Mouse (Mus musculus): Measurements from ENCODE around the gene Bmpr1a. TPM values are rescaled to one million over a fixed set of nuclear protein-coding genes. Genes with fewer than 3 reads are reported as not detected.

Gene Bmpr1a
- polyA plus RNA-seq, 1 experiment from 2014 or later, result 44.9 TPM

- peak; percentile 29 for DNase-seq (ENCODE audit: low spot score)
- Histone ChIP-seq H3K27me3 (ENCODE audit: control insufficient read depth, insufficient read depth, low read length) (no peaks in the 10 kb centered on the region; the same call in 1 of the 2 replicates), H3K9ac (ENCODE audit: low read depth, low read length) (no peak overlapping the region), H3K4me3 (ENCODE audit: low read depth, low read length) (no peak overlapping the region), H3K27ac (ENCODE audit: low read depth, low read length) (no peak overlapping the region), H3K4me2 (replicated peaks; ENCODE audit: low read depth, low read length) (peak overlapping the region; percentile 14; the same call in 1 of the 2 replicates), H3K36me3 (ENCODE audit: control insufficient read depth, insufficient read depth, low read length) (no peaks in the 10 kb centered on the region), H3K9me3 (ENCODE audit: control insufficient read depth, low read length) (no peaks in the 10 kb centered on the region), H3K4me1 (replicated peaks; ENCODE audit: control insufficient read depth, insufficient read depth, low read length) (no peaks in the 10 kb centered on the region)
- ATAC-seq (ENCODE audit: low FRiP score), result peak; percentile 49
- 14% methylated on average over 16 of the region's 17 CpGs for WGBS
Measured at GRCm38 (mm10) chr14:34540685-34541162, 37.6 kb upstream of the Bmpr1a start.

GRCm38 (mm10) chr14:34535883-34536282 lies 32.7 kb upstream of the Bmpr1a start:
- no peaks in the 10 kb centered on the region for H3K27me3 ChIP-seq (ENCODE audit: control insufficient read depth, insufficient read depth, low read length)
- ATAC-seq (ENCODE audit: low FRiP score), result no peak
- H3K36me3 ChIP-seq (ENCODE audit: control insufficient read depth, insufficient read depth, low read length), result no peaks in the 10 kb centered on the region
- no peaks in the 10 kb centered on the region for H3K9me3 ChIP-seq (ENCODE audit: control insufficient read depth, low read length)
- no peak for DNase-seq (ENCODE audit: low spot score)
- H3K27ac ChIP-seq (ENCODE audit: low read depth, low read length), result no peak overlapping the region
- 68% methylated on average over 4 of the region's 4 CpGs for WGBS
- no peaks in the 10 kb centered on the region for H3K4me1 ChIP-seq (replicated peaks; ENCODE audit: control insufficient read depth, insufficient read depth, low read length)
- no peak overlapping the region for H3K4me3 ChIP-seq (ENCODE audit: low read depth, low read length)
- no peak overlapping the region for H3K9ac ChIP-seq (ENCODE audit: low read depth, low read length)
- H3K4me2 ChIP-seq (replicated peaks; ENCODE audit: low read depth, low read length), result no peak overlapping the region

GRCm38 (mm10) chr14:34533537-34533936 lies 30.4 kb upstream of the Bmpr1a start:
- H3K27me3 ChIP-seq (ENCODE audit: control insufficient read depth, insufficient read depth, low read length), result no peaks in the 10 kb centered on the region
- H3K4me3 ChIP-seq (ENCODE audit: low read depth, low read length), result no peak overlapping the region
- no peaks in the 10 kb centered on the region for H3K36me3 ChIP-seq (ENCODE audit: control insufficient read depth, insufficient read depth, low read length)
- H3K9ac ChIP-seq (ENCODE audit: low read depth, low read length), result no peak overlapping the region
- H3K27ac ChIP-seq (ENCODE audit: low read depth, low read length), result no peak overlapping the region
- no peaks in the 10 kb centered on the region for H3K9me3 ChIP-seq (ENCODE audit: control insufficient read depth, low read length)
- no peak for DNase-seq (ENCODE audit: low spot score)
- 85% methylated on average over 5 of the region's 5 CpGs for WGBS
- no peak for ATAC-seq (ENCODE audit: low FRiP score)
- H3K4me1 ChIP-seq (replicated peaks; ENCODE audit: control insufficient read depth, insufficient read depth, low read length), result no peaks in the 10 kb centered on the region
- H3K4me2 ChIP-seq (replicated peaks; ENCODE audit: low read depth, low read length), result no peak overlapping the region

- WGBS, result 79% methylated on average over 6 of the region's 6 CpGs
Measured at GRCm38 (mm10) chr14:34532536-34532935, 29.4 kb upstream of the Bmpr1a start.

GRCm38 (mm10) chr14:34528804-34529203 lies 25.7 kb upstream of the Bmpr1a start:
- H3K27me3 ChIP-seq (ENCODE audit: control insufficient read depth, insufficient read depth, low read length), result 0 out of 2 replicates have a peak, but pooled peaks cover 3% of the 10 kb centered on the region
- 73% methylated on average over 8 of the region's 8 CpGs for WGBS
- H3K9ac ChIP-seq (ENCODE audit: low read depth, low read length), result no peak overlapping the region
- ATAC-seq (ENCODE audit: low FRiP score) (no peak), DNase-seq (ENCODE audit: low spot score) (no peak)
- no peaks in the 10 kb centered on the region for H3K9me3 ChIP-seq (ENCODE audit: control insufficient read depth, low read length)
- H3K36me3 ChIP-seq (ENCODE audit: control insufficient read depth, insufficient read depth, low read length), result no peaks in the 10 kb centered on the region
- no peak overlapping the region for H3K4me3 ChIP-seq (ENCODE audit: low read depth, low read length)
- no peak overlapping the region for H3K27ac ChIP-seq (ENCODE audit: low read depth, low read length)
- H3K4me2 ChIP-seq (replicated peaks; ENCODE audit: low read depth, low read length), result no peak overlapping the region
- H3K4me1 ChIP-seq (replicated peaks; ENCODE audit: control insufficient read depth, insufficient read depth, low read length), result no peaks in the 10 kb centered on the region

More at GRCm38 (mm10) chr14:34532536-34532935, 29.4 kb upstream of the Bmpr1a start:
- Histone ChIP-seq H3K4me2 (replicated peaks; ENCODE audit: low read depth, low read length) (no peak overlapping the region), H3K9ac (ENCODE audit: low read depth, low read length) (no peak overlapping the region), H3K4me1 (replicated peaks; ENCODE audit: control insufficient read depth, insufficient read depth, low read length) (no peaks in the 10 kb centered on the region), H3K27me3 (ENCODE audit: control insufficient read depth, insufficient read depth, low read length) (0 out of 2 replicates have a peak, but pooled peaks cover 3% of the 10 kb centered on the region), H3K27ac (ENCODE audit: low read depth, low read length) (no peak overlapping the region), H3K4me3 (ENCODE audit: low read depth, low read length) (no peak overlapping the region), H3K36me3 (ENCODE audit: control insufficient read depth, insufficient read depth, low read length) (no peaks in the 10 kb centered on the region), H3K9me3 (ENCODE audit: control insufficient read depth, low read length) (no peaks in the 10 kb centered on the region)
- DNase-seq (ENCODE audit: low spot score) (no peak), ATAC-seq (ENCODE audit: low FRiP score) (no peak)

GRCm38 (mm10) chr14:34522701-34523100 lies 19.6 kb upstream of the Bmpr1a start, which contains the start of gene 9230112D13Rik:
9230112D13Rik (minus strand) TSS chr14:34522801.
- no peaks in the 10 kb centered on the region for H3K36me3 ChIP-seq (ENCODE audit: control insufficient read depth, insufficient read depth, low read length)
- no peak within 1 kb of the TSS for H3K4me3 ChIP-seq (ENCODE audit: low read depth, low read length)
- no peak within 1 kb of the TSS for H3K9ac ChIP-seq (ENCODE audit: low read depth, low read length)

GRCm38 (mm10) chr14:34517959-34518544 lies 14.9 kb upstream of the Bmpr1a start:
- 88% methylated on average over 8 of the region's 8 CpGs for whole genome bisulfite sequencing

More at GRCm38 (mm10) chr14:34522701-34523100, 19.6 kb upstream of the Bmpr1a start, which contains the start of gene 9230112D13Rik:
- 93% methylated on average over 8 of the region's 8 CpGs for WGBS
- Histone ChIP-seq H3K9me3 (ENCODE audit: control insufficient read depth, low read length) (no peaks in the 10 kb centered on the region), H3K27ac (ENCODE audit: low read depth, low read length) (no peak within 1 kb of the TSS), H3K4me1 (replicated peaks; ENCODE audit: control insufficient read depth, insufficient read depth, low read length) (no peaks in the 10 kb centered on the region), H3K4me2 (replicated peaks; ENCODE audit: low read depth, low read length) (no peak within 1 kb of the TSS), H3K27me3 (ENCODE audit: control insufficient read depth, insufficient read depth, low read length) (no peaks in the 10 kb centered on the region)
- ATAC-seq (ENCODE audit: low FRiP score) (no peak), DNase-seq (ENCODE audit: low spot score) (no peak)

GRCm38 (mm10) chr14:34516960-34517577 lies 13.9 kb upstream of the Bmpr1a start:
- no peak overlapping the region for H3K4me2 ChIP-seq (replicated peaks; ENCODE audit: low read depth, low read length)
- no peaks in the 10 kb centered on the region for H3K4me1 ChIP-seq (replicated peaks; ENCODE audit: control insufficient read depth, insufficient read depth, low read length)
- no peak overlapping the region for H3K9ac ChIP-seq (ENCODE audit: low read depth, low read length)
- ATAC-seq (ENCODE audit: low FRiP score), result no peak
- WGBS, result 89% methylated on average over 10 of the region's 10 CpGs
- no peak overlapping the region for H3K27ac ChIP-seq (ENCODE audit: low read depth, low read length)
- no peak overlapping the region for H3K4me3 ChIP-seq (ENCODE audit: low read depth, low read length)
- H3K36me3 ChIP-seq (ENCODE audit: control insufficient read depth, insufficient read depth, low read length), result no peaks in the 10 kb centered on the region
- DNase-seq (ENCODE audit: low spot score), result no peak
- no peaks in the 10 kb centered on the region for H3K27me3 ChIP-seq (ENCODE audit: control insufficient read depth, insufficient read depth, low read length)
- no peaks in the 10 kb centered on the region for H3K9me3 ChIP-seq (ENCODE audit: control insufficient read depth, low read length)

More at GRCm38 (mm10) chr14:34517959-34518544, 14.9 kb upstream of the Bmpr1a start:
- DNase-seq (ENCODE audit: low spot score) (no peak), ATAC-seq (ENCODE audit: low FRiP score) (no peak)
- no peak overlapping the region for H3K4me2 ChIP-seq (replicated peaks; ENCODE audit: low read depth, low read length)
- no peak overlapping the region for H3K4me3 ChIP-seq (ENCODE audit: low read depth, low read length)
- H3K27ac ChIP-seq (ENCODE audit: low read depth, low read length), result no peak overlapping the region
- no peaks in the 10 kb centered on the region for H3K9me3 ChIP-seq (ENCODE audit: control insufficient read depth, low read length)
- no peak overlapping the region for H3K9ac ChIP-seq (ENCODE audit: low read depth, low read length)
- no peaks in the 10 kb centered on the region for H3K4me1 ChIP-seq (replicated peaks; ENCODE audit: control insufficient read depth, insufficient read depth, low read length)
- no peaks in the 10 kb centered on the region for H3K36me3 ChIP-seq (ENCODE audit: control insufficient read depth, insufficient read depth, low read length)
- no peaks in the 10 kb centered on the region for H3K27me3 ChIP-seq (ENCODE audit: control insufficient read depth, insufficient read depth, low read length)

- DNase-seq (ENCODE audit: low spot score) (no peak), ATAC-seq (ENCODE audit: low FRiP score) (no peak)
- H3K4me1 ChIP-seq (replicated peaks; ENCODE audit: control insufficient read depth, insufficient read depth, low read length), result no peaks in the 10 kb centered on the region
- H3K4me2 ChIP-seq (replicated peaks; ENCODE audit: low read depth, low read length), result no peak overlapping the region
- H3K4me3 ChIP-seq (ENCODE audit: low read depth, low read length), result no peak overlapping the region
- H3K27ac ChIP-seq (ENCODE audit: low read depth, low read length), result no peak overlapping the region
- no peaks in the 10 kb centered on the region for H3K36me3 ChIP-seq (ENCODE audit: control insufficient read depth, insufficient read depth, low read length)
- no peaks in the 10 kb centered on the region for H3K9me3 ChIP-seq (ENCODE audit: control insufficient read depth, low read length)
- no peaks in the 10 kb centered on the region for H3K27me3 ChIP-seq (ENCODE audit: control insufficient read depth, insufficient read depth, low read length)
- no peak overlapping the region for H3K9ac ChIP-seq (ENCODE audit: low read depth, low read length)
- 83% methylated on average over 5 of the region's 5 CpGs for WGBS
Measured at GRCm38 (mm10) chr14:34515860-34516259, 12.7 kb upstream of the Bmpr1a start.
